Mouse (Mus musculus) myocyte (in vitro differentiated cells): ENCODE measurements at regions not wholly inside any gene's neighbourhood (a gene's known extent, or its start where the extent isn't known, plus 50 kb on each side); places are given as distances from the start of the nearest gene placed in this dataset.
"Not testable (repeated sequence)": the region's sequence is repeated elsewhere in the genome, so short reads cannot be mapped to it uniquely, and the experiment has no call there.

ENCODE experiments used
- POLR2A ChIP-seq: IDR thresholded peaks from one replicate; pipeline ENCODE4 v1.6.1; 2011; ENCODE audit warnings: low read depth, mild to moderate bottlenecking, control low read depth, moderate library complexity; ENCODE audit not compliant: insufficient read length
- POLR2AphosphoS2 ChIP-seq: IDR thresholded peaks from one replicate; pipeline ENCODE4 v1.6.1; 2011; ENCODE audit warnings: low read depth, control low read depth; ENCODE audit not compliant: insufficient read length
- SRF ChIP-seq: IDR thresholded peaks from one replicate; pipeline ENCODE4 v1.6.1; 2011; ENCODE audit warnings: low read depth; ENCODE audit not compliant: control insufficient read depth, insufficient read length

DNA sequence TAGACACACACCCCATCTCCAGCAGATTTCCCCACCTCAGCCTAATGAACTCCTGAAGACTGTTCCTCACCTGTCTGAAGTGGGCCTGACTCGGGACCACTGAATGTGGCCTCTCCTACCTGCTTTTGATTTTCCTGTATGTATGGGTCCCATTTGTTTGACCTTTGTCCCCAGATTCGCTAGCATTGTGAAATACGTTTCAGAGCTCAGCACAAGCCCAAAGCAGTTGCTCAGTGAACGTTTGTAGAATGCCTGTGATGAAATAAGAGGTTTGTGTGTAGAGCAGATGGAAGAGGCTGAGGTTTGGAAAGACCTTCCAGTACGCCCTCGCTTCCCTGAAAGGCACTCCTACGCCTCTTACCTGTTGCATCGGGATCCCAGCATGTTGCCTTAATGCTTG is 158.3 kb upstream of the Vmn1r3 start:
- TF ChIP-seq SRF, POLR2A, POLR2AphosphoS2: not testable (repeated sequence)
